Mouse (Mus musculus) regulatory T cell (primary cell): ENCODE data around the gene Lag3.

Source experiments
- in situ Hi-C: fragments of 300-600 bp; cut with MboI, MseI; formaldehyde crosslinking; loops from one replicate; pipeline ENCODE4 v1.15.1; 2025; ENCODE audit warnings: high pct_unique_total_duplicates

Gene Lag3

GRCm38 (mm10) chr6:124901851-124902250 is 9.7 kb downstream of the Lag3 start:
- in situ Hi-C loops = no loop called here

DNA sequence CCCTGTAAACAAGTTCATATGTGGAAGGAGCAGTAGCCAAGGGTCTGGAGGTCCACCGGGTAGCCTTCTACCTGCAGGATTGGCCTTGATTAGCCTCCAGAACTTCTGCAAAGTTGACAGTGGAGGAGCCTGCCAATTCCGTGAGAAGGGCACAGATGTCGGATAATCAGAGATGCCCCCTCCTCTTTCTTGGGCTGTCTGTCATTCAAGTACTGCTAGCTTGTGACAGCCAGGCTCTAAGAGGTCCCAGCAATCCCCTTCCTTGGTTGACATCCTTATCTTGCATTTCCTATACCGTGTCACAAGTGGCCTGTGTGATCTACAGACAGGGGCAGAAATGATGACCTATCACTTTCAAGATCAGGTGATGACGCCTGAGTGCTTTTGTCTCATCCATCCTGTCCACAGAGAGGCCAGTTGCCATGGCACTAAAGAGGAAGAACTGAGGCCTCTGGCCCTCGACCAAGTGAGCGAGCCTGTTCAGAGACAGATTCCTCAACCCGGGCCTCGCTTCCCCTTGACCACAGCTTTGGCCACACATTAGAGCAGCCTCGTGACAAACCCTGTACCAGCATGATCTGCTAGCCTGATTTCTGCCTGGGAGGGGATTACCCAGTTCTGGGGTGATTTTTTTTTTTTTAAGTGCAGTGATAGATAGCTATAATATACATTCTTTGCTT is 10.6 kb downstream of the Lag3 start:
- in situ Hi-C loops = no loop called here

DNA sequence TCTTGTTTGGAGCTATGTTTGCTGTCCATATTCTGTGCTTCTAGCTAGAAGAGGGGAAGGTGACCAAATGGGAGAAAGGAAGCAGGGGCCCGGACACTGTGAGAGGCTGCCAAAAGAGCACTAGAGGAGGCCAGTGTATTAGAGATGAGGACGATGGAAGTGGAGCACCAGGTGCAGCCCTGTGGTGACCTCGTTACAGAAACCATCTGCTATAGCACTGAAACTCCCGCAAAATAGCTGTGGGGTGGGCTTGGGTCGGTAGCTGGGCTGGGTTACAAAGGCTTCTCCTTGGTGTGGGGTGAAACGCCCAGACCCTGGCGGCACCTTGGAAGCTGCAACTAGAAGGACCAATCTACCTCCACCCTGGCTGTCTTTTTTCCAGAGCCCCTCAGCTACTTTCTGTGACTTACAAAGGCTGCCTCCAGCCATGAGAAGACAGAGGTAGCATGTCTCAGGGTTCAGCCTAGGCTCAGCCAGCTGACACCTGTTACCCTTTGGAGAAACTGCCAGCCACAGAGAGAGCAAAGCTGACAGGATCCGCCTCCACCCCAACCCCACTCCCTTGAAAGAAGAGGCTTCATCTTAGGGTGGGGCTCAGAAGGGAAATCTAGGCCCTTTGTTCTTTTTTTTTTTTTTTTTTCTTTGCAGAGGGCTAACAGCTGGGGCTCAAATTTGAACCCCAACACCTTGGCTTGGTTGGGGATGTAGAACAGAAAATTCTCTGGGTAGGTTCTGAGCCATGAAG is 11.3 kb downstream of the Lag3 start:
- in situ Hi-C loops = no loop called here

GRCm38 (mm10) chr6:124898359-124898758 is 13.1 kb downstream of the Lag3 start:
- in situ Hi-C loops = no loop called here

DNA sequence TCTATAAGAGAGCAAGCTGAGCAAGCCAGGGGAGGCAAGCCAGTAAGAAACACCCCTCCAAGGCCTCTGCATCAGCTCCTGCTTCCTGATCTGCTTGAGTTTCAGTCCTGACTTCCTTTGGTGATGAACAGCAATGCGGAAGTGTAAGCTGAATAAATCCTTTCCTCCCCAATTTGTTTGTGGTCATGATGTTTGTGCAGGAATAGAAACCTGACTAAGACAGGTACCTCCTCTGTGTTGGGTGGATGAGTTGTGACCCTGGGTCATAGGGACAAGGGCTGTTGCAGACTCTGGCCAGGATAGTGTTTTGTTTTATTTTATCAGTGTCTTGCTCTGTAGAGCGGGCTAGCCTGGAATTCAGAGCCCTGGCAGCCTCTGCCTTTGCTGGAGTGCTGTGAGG is 17.4 kb downstream of the Lag3 start:
- in situ Hi-C loops = loop anchor here (5.0 kb wide), 1 partner anchor 38 kb away; the partner anchor contains the start of gene Mlf2

- in situ Hi-C loops = loop anchor here (5.0 kb wide), 1 partner anchor 41 kb away; the partner anchor contains the start of gene Mlf2
Measured at GRCm38 (mm10) chr6:124890997-124891396, 20.5 kb downstream of the Lag3 start.

- in situ Hi-C loops = no loop called here
Measured at GRCm38 (mm10) chr6:124888555-124889125, 22.9 kb downstream of the Lag3 start.

GRCm38 (mm10) chr6:124887986-124888385 is 23.5 kb downstream of the Lag3 start, which contains the start of gene Cd4:
Gene Cd4, minus strand, starts transcription at chr6:124888221.
- in situ Hi-C loops = no loop called here

DNA sequence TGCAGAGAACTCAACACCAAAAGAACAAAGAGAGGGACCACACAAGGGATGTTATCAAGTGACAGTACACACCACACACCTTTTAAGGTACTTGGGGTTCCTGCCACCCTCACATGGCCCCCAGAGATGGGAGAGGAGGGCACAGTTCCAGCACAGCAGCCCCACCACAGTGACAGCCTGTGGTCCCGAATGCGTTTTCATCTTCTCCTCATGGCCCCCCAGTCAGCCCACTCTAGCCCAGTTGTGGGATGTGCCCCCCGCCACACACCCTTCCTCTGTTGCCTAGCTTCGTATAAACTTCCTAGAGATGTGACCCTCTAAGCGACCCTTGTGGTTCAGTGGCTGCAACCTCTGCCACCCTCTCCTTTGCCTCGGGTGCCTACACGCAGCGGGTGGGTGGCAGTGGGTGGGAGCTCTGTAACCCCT is 25.5 kb downstream of the Lag3 start:
- in situ Hi-C loops = no loop called here

- in situ Hi-C loops = no loop called here
Measured at GRCm38 (mm10) chr6:124884714-124885500, 26.6 kb downstream of the Lag3 start.

- in situ Hi-C loops = no loop called here
Measured at GRCm38 (mm10) chr6:124883351-124883750, 28.2 kb downstream of the Lag3 start.

DNA sequence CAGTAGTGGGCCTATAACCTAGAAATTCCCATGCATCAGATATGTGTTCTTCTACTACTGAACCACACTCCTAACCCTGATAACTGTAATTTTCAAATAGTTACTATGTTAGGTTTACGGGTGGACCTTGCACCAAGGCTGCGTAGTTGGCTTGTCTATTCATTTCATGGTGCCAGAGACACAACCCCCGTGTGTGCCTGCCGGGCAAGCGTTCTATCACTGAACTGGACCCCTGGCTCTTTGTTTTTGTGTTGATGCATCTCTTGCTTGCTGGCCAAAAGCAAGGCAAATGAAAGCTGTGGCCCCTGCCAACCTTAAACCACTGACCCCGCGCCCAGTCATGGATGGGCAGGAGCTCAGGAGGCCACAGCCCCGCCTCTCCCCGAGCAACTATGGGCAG is 29.7 kb downstream of the Lag3 start:
- in situ Hi-C loops = no loop called here

GRCm38 (mm10) chr6:124879390-124879789 is 32.1 kb downstream of the Lag3 start:
- in situ Hi-C loops = no loop called here

GRCm38 (mm10) chr6:124874348-124874747 is 37.2 kb downstream of the Lag3 start:
- in situ Hi-C loops = no loop called here

GRCm38 (mm10) chr6:124866560-124866959 is 44.9 kb downstream of the Lag3 start:
- in situ Hi-C loops = no loop called here

GRCm38 (mm10) chr6:124865766-124866362 is 45.6 kb downstream of the Lag3 start:
- in situ Hi-C loops = no loop called here

- in situ Hi-C loops = no loop called here
Measured at GRCm38 (mm10) chr6:124863658-124864298, 47.7 kb downstream of the Lag3 start, which contains the start of gene Gpr162. Gene Gpr162, minus strand, starts transcription at chr6:124863983.

DNA sequence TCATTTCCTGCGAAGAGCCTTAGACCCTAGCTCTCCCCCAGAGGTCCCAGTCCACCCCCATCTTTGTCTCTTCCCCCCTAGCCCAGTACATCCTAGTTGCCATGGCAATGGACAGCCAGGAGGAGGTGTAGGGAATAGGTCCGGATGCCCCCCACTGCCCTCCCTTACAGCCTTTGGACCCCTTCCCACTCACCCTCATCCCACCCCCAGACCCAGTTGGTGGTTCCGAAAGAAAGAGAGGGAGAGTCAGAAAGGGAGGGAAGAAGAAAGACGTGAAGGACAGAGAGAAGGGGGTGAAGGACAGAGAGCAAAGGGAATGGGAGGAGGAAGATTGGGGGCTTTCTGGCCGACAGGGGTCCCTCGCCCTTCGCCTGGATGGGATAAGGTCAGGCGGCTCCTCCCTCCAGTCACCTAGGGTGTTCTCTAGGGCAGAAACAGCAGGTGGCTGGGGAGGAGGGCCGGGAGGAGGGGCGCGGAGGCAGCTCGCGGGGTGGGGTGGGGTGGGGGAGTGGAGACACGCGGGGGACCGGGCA is 48.3 kb downstream of the Lag3 start:
- in situ Hi-C loops = no loop called here

- in situ Hi-C loops = no loop called here
Measured at GRCm38 (mm10) chr6:124862406-124863124, 48.9 kb downstream of the Lag3 start.

DNA sequence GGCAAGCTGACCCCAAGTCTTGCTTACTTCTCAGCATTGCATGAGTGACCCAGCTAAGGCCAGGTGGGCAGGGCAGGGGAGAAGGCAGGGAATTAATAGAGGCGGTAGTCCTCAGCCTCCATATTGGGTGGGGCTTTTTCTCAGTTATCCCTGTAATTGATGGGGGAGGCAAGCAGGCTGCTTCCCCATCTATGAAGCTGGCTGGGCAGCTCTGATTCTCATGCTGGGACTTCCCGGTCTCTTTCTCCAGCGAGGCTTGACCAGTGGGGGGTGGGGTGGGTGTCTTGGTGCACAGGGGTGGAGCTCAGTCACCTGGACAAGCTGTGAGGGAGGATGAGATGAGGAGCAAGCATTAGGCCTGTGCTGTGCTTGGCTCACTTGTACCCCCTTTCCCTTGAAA is 49.7 kb downstream of the Lag3 start:
- in situ Hi-C loops = no loop called here
